Mouse (Mus musculus): ENCODE data around the gene Nt5dc1. TPM values are rescaled to one million over a fixed set of nuclear protein-coding genes. Genes with fewer than 3 reads are reported as not detected.
"Not testable (repeated sequence)": the region's sequence is repeated elsewhere in the genome, so short reads cannot be mapped to it uniquely, and the experiment has no call there.

Nt5dc1 gene
- 10 to 100 TPM; 14.7 to 18.2 TPM for total RNA-seq (2021)
- long read RNA-seq, experiment 1, transcript Nt5dc1-201 (12 exons, 2,743 nt): major isoform, 8 of 9 reads
- long read RNA-seq, experiment 1, partial matches to known transcripts: 0 of 9 reads
- long read RNA-seq, experiment 1, other reads (novel, unspliced or antisense): 1 of 9 reads
- long read RNA-seq, experiment 2, transcript Nt5dc1-203 (12 exons, 2,727 nt): minor isoform, 13 of 51 reads
- long read RNA-seq, experiment 2, transcript Nt5dc1-201 (12 exons, 2,743 nt): major isoform, 31 of 51 reads
- long read RNA-seq, experiment 2, partial matches to known transcripts: 3 of 51 reads
- long read RNA-seq, experiment 2, other reads (novel, unspliced or antisense): 2 of 51 reads

GRCm38 (mm10) chr10:34418204-34418756 lies at the start of gene Nt5dc1:
Gene Nt5dc1, minus strand, starts transcription at chr10:34418552.
- peak; percentile 93 for DNase-seq (ENCODE audit: low spot score in 2 of 2)

GRCm38 (mm10) chr10:34464321-34464720 lies 46.0 kb upstream of the Nt5dc1 start:
- DNase-seq (ENCODE audit: low spot score in 2 of 2): no peak

GRCm38 (mm10) chr10:34461451-34461850 lies 43.1 kb upstream of the Nt5dc1 start:
- no peak for DNase-seq (ENCODE audit: low spot score in 2 of 2)

- DNase-seq (ENCODE audit: low spot score in 2 of 2): no peak
These were observed 31.1 kb upstream of the Nt5dc1 start for GRCm38 (mm10) chr10:34449469-34449868.

GRCm38 (mm10) chr10:34434191-34434590 lies 15.8 kb upstream of the Nt5dc1 start:
- DNase-seq (ENCODE audit: low spot score in 2 of 2): not testable (repeated sequence)

GRCm38 (mm10) chr10:34431783-34432182 lies 13.4 kb upstream of the Nt5dc1 start:
- no peak for DNase-seq (ENCODE audit: low spot score in 2 of 2)

GRCm38 (mm10) chr10:34418794-34419193 lies 442 bp upstream of the Nt5dc1 start:
- not testable (repeated sequence) for DNase-seq (ENCODE audit: low spot score in 2 of 2)

GRCm38 (mm10) chr10:34399267-34399666 lies 19.1 kb downstream of the Nt5dc1 start:
- DNase-seq (ENCODE audit: low spot score in 2 of 2): no peak

GRCm38 (mm10) chr10:34396959-34397358 lies 21.4 kb downstream of the Nt5dc1 start:
- no peak for DNase-seq (ENCODE audit: low spot score in 2 of 2)

- no peak for DNase-seq (ENCODE audit: low spot score in 2 of 2)
These were observed 28.7 kb downstream of the Nt5dc1 start, which contains the start of gene Col10a1 for GRCm38 (mm10) chr10:34389681-34390080. Gene Col10a1, plus strand, starts transcription at chr10:34389981.

- DNase-seq (ENCODE audit: low spot score in 2 of 2): no peak
These were observed 32.7 kb downstream of the Nt5dc1 start for GRCm38 (mm10) chr10:34385636-34386035.

- DNase-seq (ENCODE audit: low spot score in 2 of 2): no peak
These were observed 45.0 kb downstream of the Nt5dc1 start for GRCm38 (mm10) chr10:34373332-34373731.

GRCm38 (mm10) chr10:34368138-34368537 lies 50.2 kb downstream of the Nt5dc1 start:
- DNase-seq (ENCODE audit: low spot score in 2 of 2): no peak

- no peak for DNase-seq (ENCODE audit: low spot score in 2 of 2)
These were observed 54.6 kb downstream of the Nt5dc1 start for GRCm38 (mm10) chr10:34363756-34364155.

GRCm38 (mm10) chr10:34358263-34358662 lies 60.1 kb downstream of the Nt5dc1 start:
- DNase-seq (ENCODE audit: low spot score in 2 of 2): no peak

- DNase-seq (ENCODE audit: low spot score in 2 of 2): no peak
These were observed 66.2 kb downstream of the Nt5dc1 start for GRCm38 (mm10) chr10:34352166-34352565.

GRCm38 (mm10) chr10:34341886-34342285 lies 76.5 kb downstream of the Nt5dc1 start:
- DNase-seq (ENCODE audit: low spot score in 2 of 2): no peak

GRCm38 (mm10) chr10:34341014-34341413 lies 77.3 kb downstream of the Nt5dc1 start:
- DNase-seq (ENCODE audit: low spot score in 2 of 2): no peak

- peak; percentile 10 to 29 for DNase-seq (ENCODE audit: low spot score in 2 of 2)
These were observed 90.0 kb downstream of the Nt5dc1 start for GRCm38 (mm10) chr10:34328310-34328709.

- DNase-seq (ENCODE audit: low spot score in 2 of 2): no peak
These were observed 91.2 kb downstream of the Nt5dc1 start for GRCm38 (mm10) chr10:34327144-34327543.

GRCm38 (mm10) chr10:34326701-34327100 lies 91.7 kb downstream of the Nt5dc1 start:
- no peak for DNase-seq (ENCODE audit: low spot score in 2 of 2)

GRCm38 (mm10) chr10:34320809-34321208 lies 97.5 kb downstream of the Nt5dc1 start:
- no peak for DNase-seq (ENCODE audit: low spot score in 2 of 2)

- no peak for DNase-seq (ENCODE audit: low spot score in 2 of 2)
These were observed 101.1 kb downstream of the Nt5dc1 start for GRCm38 (mm10) chr10:34317217-34317606.
